Mouse (Mus musculus): ENCODE results near the gene Tbc1d5. TPM values are rescaled to one million over a fixed set of nuclear protein-coding genes. Genes with fewer than 3 reads are reported as not detected.

The Tbc1d5 gene
- polyA plus RNA-seq, 2 experiments from 2014 or later: 17.3 to 23.9 TPM

- no peak for ATAC-seq
Measured at GRCm38 (mm10) chr17:50738476-50738875, 440.7 kb downstream of the Tbc1d5 start.

- no peak for ATAC-seq
Measured at GRCm38 (mm10) chr17:50737068-50737467, 442.1 kb downstream of the Tbc1d5 start.

- no peak for ATAC-seq
Measured at GRCm38 (mm10) chr17:50735955-50736533, 443.1 kb downstream of the Tbc1d5 start.

GRCm38 (mm10) chr17:50735382-50735954, 443.7 kb downstream of the Tbc1d5 start:
- no peak for ATAC-seq

GRCm38 (mm10) chr17:50734781-50735180, 444.4 kb downstream of the Tbc1d5 start:
- no peak for ATAC-seq

- ATAC-seq: no peak
Measured at GRCm38 (mm10) chr17:50733390-50733789, 445.8 kb downstream of the Tbc1d5 start.

- peak; percentile 60 for ATAC-seq
Measured at GRCm38 (mm10) chr17:50731876-50732275, 447.3 kb downstream of the Tbc1d5 start.

- peak; percentile 13 for ATAC-seq
Measured at GRCm38 (mm10) chr17:50730896-50731295, 448.3 kb downstream of the Tbc1d5 start.

- ATAC-seq: peak; percentile 88
Measured at GRCm38 (mm10) chr17:50729577-50729976, 449.6 kb downstream of the Tbc1d5 start.

GRCm38 (mm10) chr17:50729031-50729430, 450.1 kb downstream of the Tbc1d5 start:
- ATAC-seq: peak; percentile 4

GRCm38 (mm10) chr17:50726265-50726664, 452.9 kb downstream of the Tbc1d5 start:
- ATAC-seq: no peak

GRCm38 (mm10) chr17:50724376-50724775, 454.8 kb downstream of the Tbc1d5 start:
- no peak for ATAC-seq

GRCm38 (mm10) chr17:50717586-50717985, 461.6 kb downstream of the Tbc1d5 start:
- ATAC-seq: no peak

- no peak for ATAC-seq
Measured at GRCm38 (mm10) chr17:50710497-50711222, 468.5 kb downstream of the Tbc1d5 start.

GRCm38 (mm10) chr17:50698410-50698809, 480.7 kb downstream of the Tbc1d5 start:
- peak; percentile 43 for ATAC-seq

GRCm38 (mm10) chr17:50688135-50688534, 491.0 kb downstream of the Tbc1d5 start:
- no peak for ATAC-seq

- no peak for ATAC-seq
Measured at GRCm38 (mm10) chr17:50687670-50688069, 491.5 kb downstream of the Tbc1d5 start.

- no peak for ATAC-seq
Measured at GRCm38 (mm10) chr17:50684960-50685645, 494.0 kb downstream of the Tbc1d5 start.
